Mouse (Mus musculus): ENCODE results near the gene Ush2a. TPM values are rescaled to one million over a fixed set of nuclear protein-coding genes. Genes with fewer than 3 reads are reported as not detected.
A peak's percentile ranks its signal among the peaks of the same experiment; 100 is the strongest.

Ush2a gene
- polyA plus RNA-seq, 1 experiment from 2014 or later = not detected

DNA sequence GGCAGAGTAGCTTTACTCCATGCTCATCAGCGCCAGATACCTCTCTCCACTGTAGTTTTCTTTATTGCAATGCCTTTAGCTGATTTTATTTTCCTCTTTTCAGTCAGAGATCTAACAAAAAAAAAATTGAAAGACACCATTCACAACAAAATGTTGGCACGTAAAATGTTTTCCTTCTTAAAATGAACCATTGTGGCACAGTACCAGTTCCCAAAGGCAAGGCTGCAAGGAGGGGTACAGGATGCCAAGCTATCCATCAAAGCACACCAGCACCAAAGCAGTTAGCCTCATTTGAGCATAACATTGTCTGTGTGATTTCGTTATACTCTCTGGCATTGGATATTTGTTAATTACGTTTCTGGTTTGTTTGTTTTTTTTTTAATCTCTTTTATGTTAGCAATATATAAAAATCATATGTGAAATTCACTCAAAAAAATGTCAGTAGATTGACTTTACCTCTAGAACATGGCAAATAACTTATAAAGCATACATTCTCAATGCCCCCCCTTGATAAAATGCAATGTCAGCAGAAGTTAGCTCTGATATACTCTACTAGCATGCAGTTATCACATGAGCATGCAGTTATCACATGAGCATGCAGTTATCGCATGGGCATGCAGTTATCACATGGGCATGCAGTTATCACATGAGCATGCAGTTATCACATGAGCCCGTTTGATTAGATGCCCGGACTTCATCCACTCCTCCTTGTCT is 510.9 kb downstream of the Ush2a start:
- Histone ChIP-seq H3K9ac (replicated peaks) (no peak overlapping the region), H3K27me3 (ENCODE audit: insufficient read depth, low read length) (no peaks in the 10 kb centered on the region), H3K4me2 (ENCODE audit: low read depth, low read length) (no peak overlapping the region), H3K9me3 (ENCODE audit: low read length) (no peaks in the 10 kb centered on the region), H3K36me3 (replicated peaks; ENCODE audit: insufficient read depth, low read length) (no peaks in the 10 kb centered on the region), H3K4me3 (ENCODE audit: low read depth, low read length) (no peak overlapping the region), H3K4me1 (ENCODE audit: insufficient read depth) (no peaks in the 10 kb centered on the region), H3K27ac (ENCODE audit: low read depth) (no peak overlapping the region)
- ATAC-seq = no peak
- WGBS (ENCODE audit: insufficient replicate concordance) = 80% methylated on average over 7 of the region's 7 CpGs
- no peak for TF ChIP-seq EP300 (IDR thresholded peaks at IDR 0.05; ENCODE audit: low read depth)
- no peak for TF ChIP-seq CTCF (IDR thresholded peaks at IDR 0.05; ENCODE audit: low read depth)
- no peak for DNase-seq

DNA sequence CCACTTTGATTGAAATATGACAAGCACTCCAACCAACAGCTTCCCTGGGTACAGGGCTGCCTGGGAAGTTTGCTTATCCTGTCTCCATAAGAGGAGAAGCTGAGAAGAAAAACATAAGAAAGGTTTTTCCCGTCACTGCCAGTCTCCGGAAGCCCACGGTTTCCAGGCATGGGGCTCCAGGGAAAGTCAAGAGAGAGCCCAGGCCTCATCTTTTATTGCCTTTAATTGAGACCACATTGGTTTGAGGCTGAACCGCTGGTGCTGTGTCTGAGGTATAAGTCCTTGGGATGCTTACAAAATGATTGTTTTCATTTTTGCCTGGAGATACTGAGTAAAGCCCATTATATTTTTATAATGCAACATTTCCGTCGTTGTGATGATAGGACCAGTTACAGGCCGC is 511.8 kb downstream of the Ush2a start:
- no peaks in the 10 kb centered on the region for H3K9me3 ChIP-seq (ENCODE audit: low read length)
- H3K27ac ChIP-seq (ENCODE audit: low read depth) = no peak overlapping the region
- no peaks in the 10 kb centered on the region for H3K36me3 ChIP-seq (replicated peaks; ENCODE audit: insufficient read depth, low read length)
- no peak for ATAC-seq
- H3K27me3 ChIP-seq (ENCODE audit: insufficient read depth, low read length) = no peaks in the 10 kb centered on the region
- H3K9ac ChIP-seq (replicated peaks) = no peak overlapping the region
- DNase-seq = no peak
- H3K4me1 ChIP-seq (ENCODE audit: insufficient read depth) = no peaks in the 10 kb centered on the region
- no peak for TF ChIP-seq CTCF (IDR thresholded peaks at IDR 0.05; ENCODE audit: low read depth)
- TF ChIP-seq EP300 (IDR thresholded peaks at IDR 0.05; ENCODE audit: low read depth) = no peak
- no peak overlapping the region for H3K4me2 ChIP-seq (ENCODE audit: low read depth, low read length)
- no peak overlapping the region for H3K4me3 ChIP-seq (ENCODE audit: low read depth, low read length)
- WGBS (ENCODE audit: insufficient replicate concordance) = 83% methylated on average over 7 of the region's 7 CpGs

DNA sequence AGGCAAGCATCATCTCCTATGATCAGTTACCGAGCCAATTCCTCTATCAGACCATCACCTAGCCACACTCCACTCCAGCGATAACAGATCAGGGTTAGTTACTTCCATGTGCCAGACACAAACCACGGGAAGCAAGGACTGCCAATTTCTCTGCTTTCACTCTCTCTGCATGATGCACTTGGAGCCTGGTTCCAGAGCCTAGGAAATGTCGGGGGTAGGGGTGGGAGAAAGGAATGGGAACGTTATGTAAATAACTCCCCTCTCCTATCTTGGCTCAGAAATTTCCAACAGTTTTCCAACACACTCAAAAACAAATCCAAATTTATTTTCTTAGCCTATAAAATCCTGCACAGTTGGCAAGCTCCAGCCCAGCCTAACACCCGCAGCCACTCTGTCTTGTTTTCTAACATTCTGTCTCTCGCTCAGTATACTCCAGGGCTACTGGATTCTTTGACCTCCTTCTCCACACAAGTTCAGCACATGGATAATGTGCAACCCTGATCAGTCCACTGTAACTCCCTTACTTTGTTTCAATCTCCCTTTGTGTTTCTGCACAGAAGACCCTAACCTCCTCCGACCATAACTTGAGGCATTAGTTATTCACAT is 515.8 kb downstream of the Ush2a start:
- Histone ChIP-seq H3K4me1 (ENCODE audit: insufficient read depth) (no peaks in the 10 kb centered on the region), H3K4me2 (ENCODE audit: low read depth, low read length) (no peak overlapping the region), H3K4me3 (ENCODE audit: low read depth, low read length) (no peak overlapping the region), H3K9me3 (ENCODE audit: low read length) (no peaks in the 10 kb centered on the region), H3K36me3 (replicated peaks; ENCODE audit: insufficient read depth, low read length) (no peaks in the 10 kb centered on the region), H3K9ac (replicated peaks) (no peak overlapping the region), H3K27ac (ENCODE audit: low read depth) (no peak overlapping the region), H3K27me3 (ENCODE audit: insufficient read depth, low read length) (no peaks in the 10 kb centered on the region)
- TF ChIP-seq CTCF (IDR thresholded peaks at IDR 0.05; ENCODE audit: low read depth) (no peak), EP300 (IDR thresholded peaks at IDR 0.05; ENCODE audit: low read depth) (no peak)
- WGBS (ENCODE audit: insufficient replicate concordance) = 66% methylated on average over 8 of the region's 8 CpGs
- DNase-seq = no peak
- ATAC-seq = no peak

DNA sequence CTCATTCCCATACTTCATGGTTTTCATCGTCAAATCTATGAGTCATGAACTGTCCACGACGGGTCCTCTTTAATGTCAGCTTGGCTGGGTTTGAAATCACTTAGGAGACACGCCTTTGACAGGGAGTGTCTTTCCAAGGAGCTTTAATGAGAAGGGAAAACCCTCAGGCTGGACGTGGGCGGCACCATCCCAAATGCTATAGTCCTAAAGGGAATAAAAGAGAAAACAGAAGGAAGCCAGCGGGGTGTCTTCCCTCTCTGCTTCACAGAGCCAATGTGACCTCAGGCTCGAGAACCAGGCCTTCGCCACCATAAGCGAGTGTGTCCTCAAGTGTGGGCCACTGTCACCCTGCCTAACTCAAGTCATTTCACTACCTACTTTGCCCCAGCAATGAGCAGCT is 523.2 kb downstream of the Ush2a start:
- Histone ChIP-seq H3K9me3 (ENCODE audit: low read length) (no peaks in the 10 kb centered on the region), H3K9ac (replicated peaks) (no peak overlapping the region), H3K27me3 (ENCODE audit: insufficient read depth, low read length) (no peaks in the 10 kb centered on the region), H3K4me2 (ENCODE audit: low read depth, low read length) (no peak overlapping the region), H3K4me3 (ENCODE audit: low read depth, low read length) (no peak overlapping the region), H3K4me1 (ENCODE audit: insufficient read depth) (no peaks in the 10 kb centered on the region), H3K36me3 (replicated peaks; ENCODE audit: insufficient read depth, low read length) (no peaks in the 10 kb centered on the region), H3K27ac (ENCODE audit: low read depth) (no peak overlapping the region)
- ATAC-seq (no peak), DNase-seq (no peak)
- no peak for TF ChIP-seq EP300 (IDR thresholded peaks at IDR 0.05; ENCODE audit: low read depth)
- TF ChIP-seq CTCF (IDR thresholded peaks at IDR 0.05; ENCODE audit: low read depth) = no peak
- WGBS (ENCODE audit: insufficient replicate concordance) = 82% methylated on average over 10 of the region's 10 CpGs

DNA sequence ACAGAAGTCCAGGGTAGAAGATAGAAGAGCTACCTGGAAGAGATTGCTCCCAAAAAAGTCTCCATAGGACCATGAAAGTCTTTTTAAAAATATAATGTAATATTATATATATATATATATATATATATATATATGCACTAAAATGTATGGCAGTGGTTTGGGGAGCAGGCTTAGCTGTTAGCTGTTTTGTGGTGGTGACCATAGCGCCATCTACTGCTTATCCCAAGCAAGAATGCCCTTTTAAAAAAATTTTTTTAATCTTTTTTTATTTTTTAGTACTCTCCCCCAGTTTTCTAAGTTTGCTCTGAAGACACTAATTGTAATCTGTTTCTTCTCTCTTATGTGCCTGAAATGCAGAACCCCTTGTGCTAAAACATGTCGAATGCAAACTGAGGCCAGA is 543.2 kb downstream of the Ush2a start:
- no peak for DNase-seq
- Histone ChIP-seq H3K4me2 (ENCODE audit: low read depth, low read length) (no peak overlapping the region), H3K36me3 (replicated peaks; ENCODE audit: insufficient read depth, low read length) (no peaks in the 10 kb centered on the region), H3K9ac (replicated peaks) (no peak overlapping the region), H3K27ac (ENCODE audit: low read depth) (no peak overlapping the region), H3K4me3 (ENCODE audit: low read depth, low read length) (no peak overlapping the region), H3K27me3 (ENCODE audit: insufficient read depth, low read length) (no peaks in the 10 kb centered on the region), H3K9me3 (ENCODE audit: low read length) (no peaks in the 10 kb centered on the region), H3K4me1 (ENCODE audit: insufficient read depth) (no peaks in the 10 kb centered on the region)
- no peak for ATAC-seq
- TF ChIP-seq EP300 (IDR thresholded peaks at IDR 0.05; ENCODE audit: low read depth) (no peak), CTCF (IDR thresholded peaks at IDR 0.05; ENCODE audit: low read depth) (peak; percentile 35)
- WGBS (ENCODE audit: insufficient replicate concordance) = 28% methylated on average over 2 of the region's 2 CpGs

DNA sequence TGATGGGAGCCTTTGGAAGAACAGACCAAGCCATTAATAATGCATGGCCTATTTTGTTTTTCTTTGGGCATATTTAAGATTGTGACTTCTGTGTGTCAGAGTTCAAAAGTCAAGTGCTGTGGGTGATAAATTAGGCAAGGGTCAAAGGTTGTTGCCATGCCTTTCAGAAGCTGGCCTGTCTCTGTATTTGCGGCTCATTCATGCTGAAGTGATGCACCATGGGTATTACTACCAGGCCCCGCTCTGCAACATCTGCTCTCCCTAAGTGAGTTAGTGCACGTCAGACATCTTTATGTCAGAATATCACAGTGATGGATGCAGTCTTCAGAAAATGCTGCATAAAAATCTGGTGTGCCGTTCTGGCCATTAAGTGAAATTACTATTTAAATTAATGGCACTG is 544.0 kb downstream of the Ush2a start:
- no peaks in the 10 kb centered on the region for H3K27me3 ChIP-seq (ENCODE audit: insufficient read depth, low read length)
- no peak overlapping the region for H3K9ac ChIP-seq (replicated peaks)
- H3K27ac ChIP-seq (ENCODE audit: low read depth) = no peak overlapping the region
- H3K9me3 ChIP-seq (ENCODE audit: low read length) = no peaks in the 10 kb centered on the region
- TF ChIP-seq CTCF (IDR thresholded peaks at IDR 0.05; ENCODE audit: low read depth) = no peak
- TF ChIP-seq EP300 (IDR thresholded peaks at IDR 0.05; ENCODE audit: low read depth) = no peak
- no peak overlapping the region for H3K4me2 ChIP-seq (ENCODE audit: low read depth, low read length)
- H3K4me3 ChIP-seq (ENCODE audit: low read depth, low read length) = no peak overlapping the region
- no peaks in the 10 kb centered on the region for H3K4me1 ChIP-seq (ENCODE audit: insufficient read depth)
- DNase-seq (no peak), ATAC-seq (no peak)
- H3K36me3 ChIP-seq (replicated peaks; ENCODE audit: insufficient read depth, low read length) = no peaks in the 10 kb centered on the region
- 61% methylated on average over 4 of the region's 4 CpGs for WGBS (ENCODE audit: insufficient replicate concordance)
